Mouse (Mus musculus): ENCODE measurements around the gene Kirrel.

Kirrel gene

DNA sequence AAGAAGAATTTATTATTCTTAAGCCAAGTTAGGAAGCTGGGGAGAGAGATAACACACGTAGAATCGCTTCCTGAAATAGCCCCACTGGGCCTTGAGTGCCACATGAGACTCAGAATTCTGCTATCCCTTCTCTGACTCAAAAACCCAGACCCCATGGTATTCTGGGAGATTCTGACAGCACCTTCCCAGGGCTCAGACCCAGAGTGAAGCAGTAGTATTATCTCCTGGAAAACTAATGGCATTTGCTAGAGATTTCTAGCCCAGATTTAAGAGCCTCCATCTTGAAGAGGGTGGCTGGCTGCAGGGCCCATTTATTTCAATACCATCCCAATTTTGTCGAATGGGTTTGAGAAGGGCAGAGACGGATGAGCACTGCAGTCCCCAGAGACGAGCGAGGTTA, 6.9 kb downstream of the Kirrel start:
- DNase-seq (ENCODE audit: low read depth, low spot score), result no peak

DNA sequence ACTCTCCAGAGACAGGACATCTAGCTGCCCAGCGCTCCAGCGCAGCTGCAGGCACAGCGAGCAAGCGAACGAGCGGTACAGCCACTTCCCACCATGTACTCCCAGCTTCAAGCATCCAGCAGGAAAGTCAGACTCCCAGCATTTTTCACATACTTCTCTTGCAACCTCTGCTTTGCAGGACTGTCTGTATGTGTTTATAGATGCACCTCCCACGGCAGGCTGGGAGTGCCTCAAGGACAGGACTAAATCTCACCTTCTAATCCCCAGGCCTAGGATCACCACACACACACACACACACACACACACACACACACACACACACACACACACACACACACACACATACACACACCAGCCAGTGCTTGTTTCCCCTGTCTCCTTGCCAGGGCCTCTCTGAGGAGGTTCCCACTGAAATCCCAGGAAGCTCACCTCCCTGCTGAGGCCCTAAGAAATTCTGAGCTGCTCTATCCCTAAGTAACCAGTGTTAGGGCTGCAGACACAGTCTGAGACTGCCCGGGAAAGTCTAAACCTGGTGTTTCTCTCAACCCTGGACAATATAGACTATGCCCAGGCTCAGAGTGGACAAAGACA, 9.2 kb downstream of the Kirrel start:
- no peak for DNase-seq (ENCODE audit: low read depth, low spot score)

GRCm38 (mm10) chr3:87164099-87164815, 10.3 kb downstream of the Kirrel start:
- DNase-seq (ENCODE audit: low read depth, low spot score), result no peak

- DNase-seq (ENCODE audit: low read depth, low spot score), result no peak
Measured at GRCm38 (mm10) chr3:87163116-87163515, 11.4 kb downstream of the Kirrel start.

- no peak for DNase-seq (ENCODE audit: low read depth, low spot score)
Measured at GRCm38 (mm10) chr3:87162380-87162779, 12.2 kb downstream of the Kirrel start.

GRCm38 (mm10) chr3:87161601-87162000, 12.9 kb downstream of the Kirrel start:
- DNase-seq (ENCODE audit: low read depth, low spot score), result no peak

DNA sequence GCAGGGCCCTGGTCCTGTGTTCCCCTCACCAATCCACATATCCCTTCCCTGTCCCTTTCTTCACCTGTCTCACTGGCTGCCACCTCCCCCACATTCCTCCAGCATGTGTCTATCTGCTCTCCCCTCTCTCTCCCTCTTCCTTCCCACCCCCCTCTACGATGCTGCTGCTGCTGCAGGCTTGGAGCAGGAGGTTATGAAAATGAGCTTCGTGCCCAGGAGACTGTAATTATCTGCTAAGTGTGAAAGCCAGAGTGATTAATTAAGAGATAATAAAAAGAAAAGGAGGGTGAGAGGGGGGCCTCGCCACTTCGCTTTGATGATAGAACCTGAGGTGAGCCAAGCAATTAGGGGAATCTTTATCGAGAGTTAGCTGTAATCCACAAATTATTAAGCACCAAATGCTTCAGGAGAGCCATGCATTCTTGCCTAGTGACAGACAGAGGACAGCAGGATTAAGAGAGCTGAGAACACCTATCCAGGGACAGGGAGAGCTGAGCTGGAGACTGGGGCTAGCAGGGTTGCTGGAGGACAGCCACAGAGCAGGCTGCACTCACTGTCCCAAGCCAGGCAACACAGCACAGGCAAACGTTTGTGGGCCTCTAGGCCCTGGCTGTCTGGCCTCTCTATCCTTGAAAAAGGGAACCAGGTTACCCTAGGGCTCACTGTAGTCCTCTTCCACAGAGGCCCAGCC, 13.6 kb downstream of the Kirrel start:
- no peak for DNase-seq (ENCODE audit: low read depth, low spot score)

DNA sequence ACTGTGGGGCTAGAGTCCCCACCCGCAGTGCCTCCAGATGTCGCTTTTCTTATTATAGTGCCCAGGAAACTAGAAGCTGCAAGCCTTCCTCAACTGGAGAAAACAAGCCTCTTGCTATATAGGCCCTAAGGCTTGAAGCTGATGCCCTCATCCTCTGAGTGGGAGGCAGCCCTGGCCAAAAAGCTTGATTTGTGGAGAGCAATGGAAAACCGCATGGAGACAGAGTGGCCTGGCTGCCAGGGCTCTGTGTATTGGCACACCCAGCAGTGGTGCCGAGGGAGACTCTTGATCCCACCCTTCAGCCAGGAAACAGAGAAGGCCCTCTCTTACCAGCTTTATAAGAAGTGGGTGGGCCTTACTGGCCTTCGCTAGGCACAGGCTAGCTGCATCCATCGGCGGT, 15.4 kb downstream of the Kirrel start:
- no peak for DNase-seq (ENCODE audit: low read depth, low spot score)

DNA sequence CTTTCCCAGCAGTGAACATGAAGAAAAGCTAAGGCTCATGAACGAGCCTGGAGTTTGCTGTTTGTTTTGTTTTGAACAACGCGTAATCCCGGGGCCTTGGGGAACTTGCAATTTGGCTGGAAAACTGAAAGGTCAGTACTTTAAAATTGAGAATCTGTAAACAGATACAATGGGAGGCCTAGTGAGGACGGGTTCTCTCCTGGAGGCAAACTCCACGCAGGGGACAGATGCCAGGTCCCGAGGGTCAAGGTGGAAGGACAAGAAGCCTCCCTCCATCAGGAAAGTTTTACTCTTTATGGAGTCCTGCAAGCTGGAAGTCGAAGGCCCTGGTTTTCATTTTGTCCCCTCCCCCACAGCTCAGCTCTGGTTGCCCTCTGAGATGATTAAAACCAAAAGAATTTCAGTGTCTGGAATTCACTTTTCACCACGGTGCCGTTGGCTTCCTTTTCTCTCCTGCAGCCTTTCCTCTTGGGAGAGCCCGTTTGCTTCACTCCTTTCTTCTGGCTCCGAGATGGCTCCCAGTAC, 16.7 kb downstream of the Kirrel start:
- DNase-seq (ENCODE audit: low read depth, low spot score), result no peak

GRCm38 (mm10) chr3:87157297-87157696, 17.2 kb downstream of the Kirrel start:
- no peak for DNase-seq (ENCODE audit: low read depth, low spot score)

GRCm38 (mm10) chr3:87154398-87155287, 19.9 kb downstream of the Kirrel start:
- DNase-seq (ENCODE audit: low read depth, low spot score), result no peak

DNA sequence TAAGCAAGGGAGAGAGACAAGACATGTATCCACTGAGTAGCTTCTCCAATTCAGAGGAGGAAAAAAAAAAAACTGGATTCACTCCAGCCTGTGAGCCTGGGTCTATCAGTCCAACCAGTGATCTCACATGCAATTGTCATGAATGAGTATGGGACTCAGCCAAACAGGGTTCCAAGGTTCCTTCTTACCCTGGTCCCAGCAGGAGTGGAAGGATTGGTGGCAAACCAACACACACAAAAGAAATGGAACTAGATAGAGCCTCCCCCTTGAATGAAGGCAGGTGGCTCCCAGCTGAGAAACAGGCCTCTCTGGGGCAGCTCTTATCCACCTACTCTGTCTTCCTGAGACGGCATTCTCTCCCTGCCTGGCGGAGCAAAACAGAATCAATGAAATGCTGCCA, 21.5 kb downstream of the Kirrel start:
- DNase-seq (ENCODE audit: low read depth, low spot score), result no peak

- no peak for DNase-seq (ENCODE audit: low read depth, low spot score)
Measured at GRCm38 (mm10) chr3:87152111-87152738, 22.3 kb downstream of the Kirrel start.

DNA sequence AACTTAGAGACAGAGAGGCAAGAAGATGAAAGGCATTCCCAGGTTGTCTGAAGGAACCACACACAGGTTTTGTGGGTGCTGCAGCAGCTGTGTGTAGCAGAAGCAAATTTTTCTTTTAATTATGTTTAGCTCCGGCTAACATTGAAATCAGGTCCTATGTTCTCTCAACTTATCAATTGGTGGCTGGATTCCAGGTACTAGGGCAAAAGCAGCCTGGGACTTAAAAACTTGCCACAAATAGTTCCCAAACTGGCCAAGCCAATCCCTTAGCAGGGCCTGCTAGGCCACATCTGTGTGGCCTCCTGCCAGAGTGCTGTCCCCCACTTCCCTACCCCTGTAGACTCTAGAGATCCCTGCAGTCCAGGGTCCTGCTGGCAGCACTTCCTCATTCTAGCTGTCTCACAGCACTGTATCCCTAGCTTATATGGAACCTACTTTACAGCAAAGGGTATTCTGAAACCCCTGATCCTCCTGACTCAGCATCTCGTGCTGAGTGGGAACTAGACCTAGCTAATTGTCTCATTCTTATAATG, 23.2 kb downstream of the Kirrel start:
- no peak for DNase-seq (ENCODE audit: low read depth, low spot score)

DNA sequence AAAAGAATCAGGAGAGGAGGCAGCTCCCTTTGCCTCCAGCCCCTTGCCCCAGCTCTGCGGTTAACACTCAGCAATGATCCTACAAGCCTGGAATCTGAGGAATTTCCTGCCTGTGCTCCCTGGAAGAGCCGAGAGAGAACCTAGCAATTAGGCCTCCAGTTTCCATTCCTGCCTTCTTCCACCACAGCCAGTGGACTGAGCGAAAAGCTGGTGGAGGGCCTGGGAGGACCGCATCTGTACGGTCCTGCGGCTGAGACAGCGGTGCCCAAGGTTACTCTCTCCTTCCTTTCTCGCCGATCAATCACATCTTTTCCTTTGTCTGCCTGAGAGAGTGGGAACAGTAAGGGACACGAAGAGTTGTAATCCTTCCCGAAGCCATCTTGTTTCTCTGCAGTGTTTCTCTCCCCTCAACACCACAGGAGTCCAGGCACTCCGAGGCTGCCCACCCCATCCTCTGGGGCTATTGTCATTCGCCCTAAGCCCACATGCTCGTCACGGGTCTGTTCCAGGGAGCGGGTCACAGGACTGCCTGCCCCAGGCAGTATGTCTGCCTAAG, 23.8 kb downstream of the Kirrel start:
- no peak for DNase-seq (ENCODE audit: low read depth, low spot score)

GRCm38 (mm10) chr3:87150056-87150688, 24.4 kb downstream of the Kirrel start:
- no peak for DNase-seq (ENCODE audit: low read depth, low spot score)

GRCm38 (mm10) chr3:87149425-87149824, 25.1 kb downstream of the Kirrel start:
- no peak for DNase-seq (ENCODE audit: low read depth, low spot score)

- no peak for DNase-seq (ENCODE audit: low read depth, low spot score)
Measured at GRCm38 (mm10) chr3:87144476-87145240, 29.9 kb downstream of the Kirrel start.

DNA sequence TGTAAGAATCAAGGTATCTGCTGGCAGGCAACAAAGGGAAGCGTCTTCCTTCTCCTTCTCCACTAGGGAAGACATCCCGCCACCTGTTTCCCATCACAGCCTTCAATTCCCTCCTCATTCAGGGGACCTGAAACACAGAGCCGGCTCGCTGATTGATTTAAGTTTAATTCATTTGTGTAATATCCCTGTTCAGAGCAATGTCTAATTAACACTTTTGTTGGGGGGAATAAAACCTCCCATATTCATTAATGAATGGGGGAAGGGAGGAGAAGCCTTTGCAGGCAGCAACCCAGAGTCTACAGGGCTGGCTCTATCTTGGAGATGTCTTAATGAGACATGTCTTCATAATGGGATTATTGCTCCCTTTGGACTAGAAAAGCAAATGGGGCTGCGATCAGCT, 34.3 kb downstream of the Kirrel start:
- DNase-seq (ENCODE audit: low read depth, low spot score), result no peak

All from CD4-positive helper T cell, adult 2 months (primary cell).